Comparison of ENCODE assay signal across 8 mouse cellular contexts in the genomic region with DNA sequence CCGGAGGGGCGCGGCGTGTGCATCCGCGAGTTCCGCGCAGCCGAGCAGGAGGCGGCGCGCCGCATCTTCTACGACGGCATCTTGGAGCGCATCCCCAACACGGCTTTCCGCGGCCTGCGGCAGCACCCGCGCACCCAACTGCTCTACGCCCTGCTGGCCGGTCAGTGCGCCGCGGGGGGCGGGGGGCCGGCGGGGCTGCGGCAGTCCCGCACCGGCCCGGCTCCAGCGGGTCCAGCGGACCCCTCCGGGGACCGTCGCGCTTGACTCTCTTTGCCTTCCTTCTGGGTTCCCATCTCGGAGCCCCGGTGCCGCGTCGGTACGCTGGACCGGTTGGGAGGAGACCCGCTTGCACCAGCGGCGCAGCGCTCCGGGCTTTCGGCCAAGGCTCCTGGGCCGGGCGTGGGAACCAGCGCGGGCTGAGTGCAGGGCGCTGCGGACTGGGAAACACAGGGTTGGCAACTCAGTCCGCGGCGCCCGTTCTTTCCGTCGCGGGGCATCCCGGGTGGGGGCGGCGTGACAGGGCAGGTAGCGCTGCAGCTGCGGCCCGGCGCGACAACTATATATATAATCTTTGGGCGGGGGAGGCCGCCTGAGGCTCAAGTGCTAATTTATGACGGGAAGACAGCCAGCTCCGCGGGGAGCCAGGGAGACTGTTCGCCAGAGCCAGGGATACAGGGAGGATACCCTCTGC. TPM values are rescaled to one million over a fixed set of nuclear protein-coding genes. Genes with fewer than 3 reads are reported as not detected.
DNase-seq lines count a peak whose midpoint lies in the region; ATAC-seq and TF ChIP-seq lines count a peak whose summit lies in the region.

No protein-coding gene starts in this region.

- H3K27me3 ChIP-seq in embryonic facial prominence, embryonic 11.5 days (ENCODE audit: control insufficient read depth, insufficient read depth, low read length): peaks cover 46% of the 10 kb centered on the region
- H3K27me3 ChIP-seq in heart, embryonic 15.5 days: peaks cover 67% of the 10 kb centered on the region
- H3K27me3 ChIP-seq in liver, embryonic 14.5 days (ENCODE audit: control insufficient read depth, insufficient read depth, low read length): peaks cover 50% of the 10 kb centered on the region
- H3K27me3 ChIP-seq in neural tube, embryonic 15.5 days (replicated peaks): no peaks in the 10 kb centered on the region

- no peak overlapping the region for H3K27ac ChIP-seq in embryonic facial prominence, embryonic 11.5 days (replicated peaks; ENCODE audit: low read depth, low read length)
- peak overlapping the region; percentile 49 for H3K27ac ChIP-seq in heart, embryonic 15.5 days
- H3K27ac ChIP-seq in liver, embryonic 14.5 days: no peak overlapping the region
- peak overlapping the region; percentile 99 for H3K27ac ChIP-seq in neural tube, embryonic 15.5 days (replicated peaks)

- no peak for ATAC-seq in embryonic facial prominence, embryonic 11.5 days (replicated peaks; ENCODE audit: insufficient number of reproducible peaks, low FRiP score, low TSS enrichment, low read depth)
- peak; percentile 24; the same call in 1 of the 2 replicates for ATAC-seq in heart, embryonic 15.5 days (replicated peaks; ENCODE audit: insufficient number of reproducible peaks, insufficient read depth, low FRiP score, low read depth)
- ATAC-seq in liver, embryonic 14.5 days (ENCODE audit: insufficient read depth): no peak
- ATAC-seq in neural tube, embryonic 15.5 days (ENCODE audit: low FRiP score): peak; percentile 21; the same call in 1 of the 2 replicates

- no peaks in the 10 kb centered on the region for H3K36me3 ChIP-seq in embryonic facial prominence, embryonic 11.5 days (replicated peaks; ENCODE audit: control insufficient read depth, insufficient read depth, low read depth, low read length)
- no peaks in the 10 kb centered on the region for H3K36me3 ChIP-seq in heart, embryonic 15.5 days
- no peaks in the 10 kb centered on the region for H3K36me3 ChIP-seq in liver, embryonic 14.5 days (replicated peaks; ENCODE audit: control insufficient read depth, insufficient read depth, low read depth)
- H3K36me3 ChIP-seq in neural tube, embryonic 15.5 days: peaks cover 20% of the 10 kb centered on the region

- H3K9me3 ChIP-seq in embryonic facial prominence, embryonic 11.5 days (replicated peaks; ENCODE audit: control insufficient read depth, low read length): no peaks in the 10 kb centered on the region
- H3K9me3 ChIP-seq in heart, embryonic 15.5 days (replicated peaks): no peaks in the 10 kb centered on the region
- H3K9me3 ChIP-seq in liver, embryonic 14.5 days (ENCODE audit: control insufficient read depth, low read length): no peaks in the 10 kb centered on the region
- H3K9me3 ChIP-seq in neural tube, embryonic 15.5 days (replicated peaks): no peaks in the 10 kb centered on the region

- TF ChIP-seq EP300 in liver, embryonic 14.5 days (IDR thresholded peaks at IDR 0.05; ENCODE audit: low read depth): no peak

- H3K4me1 ChIP-seq in embryonic facial prominence, embryonic 11.5 days (ENCODE audit: control insufficient read depth, insufficient read depth, low read length): peaks cover 9% of the 10 kb centered on the region
- H3K4me1 ChIP-seq in heart, embryonic 15.5 days (replicated peaks): peaks cover 25% of the 10 kb centered on the region
- H3K4me1 ChIP-seq in liver, embryonic 14.5 days (replicated peaks; ENCODE audit: control insufficient read depth in 2 of 2, insufficient read depth in 2 of 2, low read length in 1 of 2): no peaks in the 10 kb centered on the region
- H3K4me1 ChIP-seq in neural tube, embryonic 15.5 days: peaks cover 45% of the 10 kb centered on the region

- peak; percentile 7 for DNase-seq in thymus, postnatal 0 days (ENCODE audit: low spot score)
- no peak for DNase-seq in thymus, adult 18-20 months
- DNase-seq in embryonic facial prominence, embryonic 11.5 days (ENCODE audit: low spot score): peak; percentile 33
- peak; percentile 57 to 68 for DNase-seq in kidney, postnatal 25 days
- no peak for DNase-seq in liver, embryonic 14.5 days (ENCODE audit: low read depth in 3 of 3, low spot score in 3 of 3)
- no peak for DNase-seq in adipocyte (ENCODE audit: low spot score)

- peak overlapping the region; percentile 57 for H3K9ac ChIP-seq in embryonic facial prominence, embryonic 11.5 days (replicated peaks; ENCODE audit: low read length)
- H3K9ac ChIP-seq in heart, embryonic 15.5 days: peak overlapping the region; percentile 70
- no peak overlapping the region for H3K9ac ChIP-seq in liver, embryonic 14.5 days (replicated peaks)
- H3K9ac ChIP-seq in neural tube, embryonic 15.5 days (replicated peaks): peak overlapping the region; percentile 90

- peak overlapping the region; percentile 63 for H3K4me3 ChIP-seq in embryonic facial prominence, embryonic 11.5 days (ENCODE audit: low read depth, low read length)
- H3K4me3 ChIP-seq in heart, embryonic 15.5 days: peak overlapping the region; percentile 70
- peak overlapping the region; percentile 26 to 48; a peak in 3 of 4 replicates for H3K4me3 ChIP-seq in liver, embryonic 14.5 days (ENCODE audit: insufficient read depth in 1 of 2, low read depth in 2 of 2, low read length in 2 of 2)
- peak overlapping the region; percentile 93 for H3K4me3 ChIP-seq in neural tube, embryonic 15.5 days (replicated peaks)

- no peak for TF ChIP-seq CTCF in liver, embryonic 14.5 days (IDR thresholded peaks at IDR 0.05; ENCODE audit: low read depth)

- WGBS in embryonic facial prominence, embryonic 11.5 days: 2% methylated on average over 72 of the region's 80 CpGs
- WGBS in heart, embryonic 15.5 days: under 1% methylated on average over 78 of the region's 80 CpGs
- WGBS in liver, embryonic 14.5 days (ENCODE audit: insufficient replicate concordance): under 1% methylated on average over 79 of the region's 80 CpGs
- under 1% methylated on average over 80 of the region's 80 CpGs for WGBS in neural tube, embryonic 15.5 days

- peak overlapping the region; percentile 96 for H3K4me2 ChIP-seq in embryonic facial prominence, embryonic 11.5 days (ENCODE audit: low read depth, low read length)
- peak overlapping the region; percentile 95 for H3K4me2 ChIP-seq in heart, embryonic 15.5 days
- H3K4me2 ChIP-seq in liver, embryonic 14.5 days (ENCODE audit: low read depth): peak overlapping the region; percentile 56
- H3K4me2 ChIP-seq in neural tube, embryonic 15.5 days: peak overlapping the region; percentile 80

RNA-seq across cellular contexts. Expression of a gene that starts 1.4 kb away (rescaled TPM):
- polyA plus RNA-seq in thymus, postnatal 0 days (2015; fragmentation: Nextera tagmentation; extraction: Ambion mirVana): 0.22 and 0.23 TPM in 2 replicates
- 0.26 and 0.36 TPM in 2 replicates for polyA plus RNA-seq in embryonic facial prominence, embryonic 11.5 days (2014; fragmentation: Nextera tagmentation; extraction: Ambion mirVana)
- polyA plus RNA-seq in heart, embryonic 15.5 days (2015; fragmentation: Nextera tagmentation; extraction: Ambion mirVana): 0.47 and 0.70 TPM in 2 replicates
- polyA plus RNA-seq in liver, embryonic 14.5 days (2012; rRNA removed): 0.15 and 0.17 TPM in 2 replicates
- polyA plus RNA-seq in liver, embryonic 14.5 days (2014; fragmentation: Nextera tagmentation; extraction: Ambion mirVana): 0.04 and 0.05 TPM in 2 replicates
- polyA plus RNA-seq in neural tube, embryonic 15.5 days (2015; fragmentation: Nextera tagmentation; extraction: Ambion mirVana): 4.8 and 6.4 TPM in 2 replicates

RNA-seq across cellular contexts. Expression of a gene that starts 14.0 kb away (rescaled TPM):
- 43.4 and 48.0 TPM in 2 replicates for polyA plus RNA-seq in thymus, postnatal 0 days (2015; fragmentation: Nextera tagmentation; extraction: Ambion mirVana)
- polyA plus RNA-seq in embryonic facial prominence, embryonic 11.5 days (2014; fragmentation: Nextera tagmentation; extraction: Ambion mirVana): 164 and 166 TPM in 2 replicates
- 52.9 and 54.1 TPM in 2 replicates for polyA plus RNA-seq in heart, embryonic 15.5 days (2015; fragmentation: Nextera tagmentation; extraction: Ambion mirVana)
- 2.6 and 3.4 TPM in 2 replicates for polyA plus RNA-seq in liver, embryonic 14.5 days (2012; rRNA removed)
- polyA plus RNA-seq in liver, embryonic 14.5 days (2014; fragmentation: Nextera tagmentation; extraction: Ambion mirVana): 1.7 and 2.7 TPM in 2 replicates
- 459 and 621 TPM in 2 replicates for polyA plus RNA-seq in neural tube, embryonic 15.5 days (2015; fragmentation: Nextera tagmentation; extraction: Ambion mirVana)

Comparison
In these comparisons a context has a peak if more than half of its experiments do, and no peak if none do; other contexts are left out.
1. DNase-seq: peak in thymus, postnatal 0 days (single experiment), embryonic facial prominence, embryonic 11.5 days (single experiment) and kidney, postnatal 25 days (2 of 2); none in thymus, adult 18-20 months (0 of 2), liver, embryonic 14.5 days (0 of 3) and adipocyte (single experiment).
2. ATAC-seq: peak in heart, embryonic 15.5 days (single experiment) and neural tube, embryonic 15.5 days (single experiment); none in embryonic facial prominence, embryonic 11.5 days (single experiment) and liver, embryonic 14.5 days (single experiment).
3. H3K27ac ChIP-seq: peak in heart, embryonic 15.5 days (single experiment) and neural tube, embryonic 15.5 days (single experiment); none in embryonic facial prominence, embryonic 11.5 days (single experiment) and liver, embryonic 14.5 days (single experiment).
4. H3K4me3 ChIP-seq: peak in every context shown above with its lines; median percentile 93 in neural tube, embryonic 15.5 days; 70 in heart, embryonic 15.5 days; 63 in embryonic facial prominence, embryonic 11.5 days; 37 in liver, embryonic 14.5 days.
5. RNA of a gene that starts 14.0 kb away (polyA plus RNA-seq): 459 to 621 TPM in neural tube, embryonic 15.5 days, 164 to 166 TPM in embryonic facial prominence, embryonic 11.5 days, 52.9 to 54.1 TPM in heart, embryonic 15.5 days and 43.4 to 48.0 TPM in thymus, postnatal 0 days; 1.7 to 3.4 TPM in liver, embryonic 14.5 days; every median in the first group is over 10 times any median in the second.
6. Peak in every context shown above with its lines, with median percentiles within 50 percentile points of each other: H3K4me2 ChIP-seq.